Mouse (Mus musculus) liver, embryonic 11.5 days (tissue): ENCODE data around the gene Fkrp. TPM values are rescaled to one million over a fixed set of nuclear protein-coding genes. Genes with fewer than 3 reads are reported as not detected.

Experiments used
- ATAC-seq: fragments of 200-750 bp; cut with Nextera tagmentation; replicated peaks from 2 replicates; pipeline ENCODE4 v1.8.0; 2017; ENCODE audit warnings: moderate number of reproducible peaks, mild to moderate bottlenecking, moderate TSS enrichment, moderate library complexity; ENCODE audit not compliant: low FRiP score
- DNase-seq: peaks from one replicate; pipeline ENCODE4 v3.0.0-alpha.2; 2017; ENCODE audit warnings: low spot score
- H3K27ac ChIP-seq: fragments of 300-500 bp; sonication (generic); 2 replicates; pipeline ENCODE4 v1.5.1; 2014; ENCODE audit warnings: mild to moderate bottlenecking, low read depth, low read length, control low read depth
- H3K27me3 ChIP-seq: fragments of 300-500 bp; sonication (generic); replicated peaks from 2 replicates; pipeline ENCODE4 v1.6.1; 2014; ENCODE audit warnings: low read length, mixed read lengths; ENCODE audit not compliant: control insufficient read depth, insufficient read depth
- H3K36me3 ChIP-seq: fragments of 300-500 bp; sonication (generic); 2 replicates; pipeline ENCODE4 v1.6.1; 2014; ENCODE audit warnings: mild to moderate bottlenecking, low read length, moderate library complexity, mixed read lengths; ENCODE audit not compliant: control insufficient read depth, insufficient read depth
- H3K4me1 ChIP-seq: fragments of 300-500 bp; sonication (generic); replicated peaks from 2 replicates; pipeline ENCODE4 v1.6.1; 2014; ENCODE audit warnings: low read length, mixed read lengths; ENCODE audit not compliant: control insufficient read depth, insufficient read depth
- H3K4me2 ChIP-seq: fragments of 300-500 bp; sonication (generic); 2 replicates; pipeline ENCODE4 v1.6.1; 2014; ENCODE audit warnings: mild to moderate bottlenecking, control low read depth, moderate library complexity
- H3K4me3 ChIP-seq: fragments of 300-500 bp; sonication (generic); 2 replicates; pipeline ENCODE4 v1.5.1; 2014; ENCODE audit warnings: low read depth, low read length, control low read depth
- H3K9ac ChIP-seq: fragments of 300-500 bp; sonication (generic); 2 replicates; pipeline ENCODE4 v1.6.1; 2014; ENCODE audit warnings: low read depth, low read length, control low read depth
- H3K9me3 ChIP-seq: fragments of 300-500 bp; sonication (generic); 2 replicates; pipeline ENCODE4 v1.6.1; 2016; ENCODE audit warnings: low read length, inconsistent platforms, mixed read lengths; ENCODE audit not compliant: control insufficient read depth
- WGBS: fragments of 180-500 bp; shearing (Covaris S2); extraction: QIAGEN DNeasy Blood & Tissue Kit; methylation state at CpG from one replicate; pipeline ENCODE4 v1.1.7; 2014; 5-methylcytosine and 5-hydroxymethylcytosine counted together
- polyA plus RNA-seq: library from polyadenylated mRNA; unstranded; fragments of >200 nt; fragmentation: Nextera tagmentation; extraction: Ambion mirVana; gene quantifications from 2 replicates; pipeline ENCODE4 v1.2.1, GENCODE M21; 2014

Gene Fkrp
- 20.3 and 22.9 TPM in 2 replicates for polyA plus RNA-seq

DNA sequence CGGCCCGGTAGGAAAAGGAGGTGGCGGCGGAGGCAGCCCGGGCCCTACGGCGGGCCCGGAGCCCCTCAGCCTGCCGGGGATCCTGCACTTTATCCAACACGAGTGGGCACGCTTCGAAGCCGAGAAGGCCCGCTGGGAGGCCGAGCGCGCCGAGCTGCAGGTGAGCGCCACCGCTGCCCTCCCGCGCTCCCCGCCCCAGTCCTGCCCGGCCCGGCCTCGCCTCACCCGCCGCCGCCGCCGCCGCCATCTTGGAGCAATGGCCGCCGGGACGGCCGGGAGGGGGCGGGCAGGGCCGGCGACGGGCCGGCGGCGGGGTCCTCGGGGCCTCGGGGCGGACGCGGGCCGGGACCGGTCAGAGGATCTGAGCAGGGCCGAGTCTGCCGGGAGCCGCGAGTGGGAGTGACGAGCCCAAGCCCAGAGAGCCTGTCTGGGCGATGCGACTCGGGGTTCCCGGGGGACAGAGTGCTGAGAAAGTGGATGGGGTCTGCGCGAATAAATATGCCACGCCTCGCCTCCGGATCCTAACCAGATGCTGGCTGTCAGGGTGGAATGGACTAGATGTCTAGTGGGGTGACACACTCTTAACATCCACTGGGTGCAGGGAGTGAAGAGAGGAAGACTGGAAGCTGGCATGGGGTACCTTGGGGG lies at the start of gene Fkrp:
Gene Fkrp (minus strand): TSS at position 258 of the 648 bp plus-strand sequence.
- Histone ChIP-seq H3K9ac (peak within 1 kb of the TSS; percentile 98), H3K4me3 (peak within 1 kb of the TSS; percentile 97), H3K4me1 (peaks cover 50% of the 10 kb centered on the region), H3K9me3 (no peaks in the 10 kb centered on the region), H3K36me3 (peaks cover 5% of the 10 kb centered on the region; the same call in 1 of the 2 replicates), H3K27ac (peak within 1 kb of the TSS; percentile 96), H3K4me2 (peak within 1 kb of the TSS; percentile 98), H3K27me3 (peaks cover 8% of the 10 kb centered on the region)
- ATAC-seq (peak; percentile 66), DNase-seq (peak; percentile 66)
- WGBS, result under 1% methylated on average over 62 of the region's 64 CpGs

- no peak overlapping the region for H3K4me2 ChIP-seq
- H3K4me3 ChIP-seq, result no peak overlapping the region
- no peaks in the 10 kb centered on the region for H3K27me3 ChIP-seq
- no peak for DNase-seq
- WGBS, result 37% methylated on average over 5 of the region's 5 CpGs
- ATAC-seq, result 0 out of 2 replicates have a peak, but pooled peaks have one; percentile 23
- H3K4me1 ChIP-seq, result no peaks in the 10 kb centered on the region
- no peak overlapping the region for H3K9ac ChIP-seq
- H3K36me3 ChIP-seq, result peaks cover 17% of the 10 kb centered on the region; the same call in 1 of the 2 replicates
- no peak overlapping the region for H3K27ac ChIP-seq
- H3K9me3 ChIP-seq, result no peaks in the 10 kb centered on the region
These were observed 43.5 kb upstream of the Fkrp start for GRCm38 (mm10) chr7:16859902-16860651.

- Histone ChIP-seq H3K4me3 (no peak overlapping the region), H3K27ac (no peak overlapping the region), H3K4me1 (no peaks in the 10 kb centered on the region), H3K36me3 (peaks cover 24% of the 10 kb centered on the region), H3K9ac (no peak overlapping the region), H3K4me2 (no peak overlapping the region), H3K27me3 (no peaks in the 10 kb centered on the region), H3K9me3 (no peaks in the 10 kb centered on the region)
- no peak for DNase-seq
- WGBS, result 37% methylated on average over 17 of the region's 17 CpGs
- ATAC-seq, result 0 out of 2 replicates have a peak, but pooled peaks have one; percentile 19
These were observed 41.8 kb upstream of the Fkrp start for GRCm38 (mm10) chr7:16858336-16858735.

DNA sequence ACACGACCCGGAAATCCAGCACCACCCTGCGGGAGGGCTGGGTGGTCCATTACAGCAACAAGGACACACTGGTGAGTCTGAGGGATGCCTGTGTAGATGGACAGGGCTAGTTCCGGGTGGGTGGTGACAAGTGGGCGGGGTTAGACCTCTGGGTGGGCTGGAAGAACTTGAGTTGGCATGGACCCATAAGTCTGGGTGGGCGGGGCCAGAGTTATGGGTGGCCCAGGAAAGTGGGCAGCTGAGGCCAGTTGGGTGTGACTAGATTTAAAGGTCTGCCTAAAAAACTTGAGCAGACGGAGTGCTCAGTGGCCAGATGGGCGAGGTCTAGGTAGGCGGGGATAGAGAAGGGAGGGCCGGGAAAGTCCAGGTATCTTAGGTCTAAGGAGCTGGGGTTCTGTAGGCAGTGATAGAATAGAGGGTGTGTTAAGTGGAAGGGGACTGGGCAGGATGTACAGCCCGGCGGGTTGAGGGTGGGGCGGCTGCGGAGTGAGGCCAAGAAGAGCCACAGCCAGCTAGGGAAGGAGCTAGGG lies 36.8 kb upstream of the Fkrp start:
- no peak overlapping the region for H3K4me3 ChIP-seq
- H3K27me3 ChIP-seq, result no peaks in the 10 kb centered on the region
- no peaks in the 10 kb centered on the region for H3K9me3 ChIP-seq
- DNase-seq (no peak), ATAC-seq (no peak; the same call in 1 of the 2 replicates)
- no peak overlapping the region for H3K27ac ChIP-seq
- H3K9ac ChIP-seq, result no peak overlapping the region
- 84% methylated on average over 14 of the region's 14 CpGs for WGBS
- H3K36me3 ChIP-seq, result peaks cover 38% of the 10 kb centered on the region
- H3K4me2 ChIP-seq, result no peak overlapping the region
- no peaks in the 10 kb centered on the region for H3K4me1 ChIP-seq

- H3K9ac ChIP-seq, result no peak overlapping the region
- H3K27ac ChIP-seq, result no peak overlapping the region
- no peaks in the 10 kb centered on the region for H3K27me3 ChIP-seq
- peaks cover 32% of the 10 kb centered on the region for H3K36me3 ChIP-seq
- no peaks in the 10 kb centered on the region for H3K9me3 ChIP-seq
- WGBS, result 83% methylated on average over 4 of the region's 4 CpGs
- no peaks in the 10 kb centered on the region for H3K4me1 ChIP-seq
- DNase-seq, result no peak
- no peak overlapping the region for H3K4me3 ChIP-seq
- no peak for ATAC-seq
- no peak overlapping the region for H3K4me2 ChIP-seq
These were observed 35.1 kb upstream of the Fkrp start for GRCm38 (mm10) chr7:16851636-16852035.

GRCm38 (mm10) chr7:16848579-16848978 lies 32.0 kb upstream of the Fkrp start:
- ATAC-seq (no peak), DNase-seq (no peak)
- Histone ChIP-seq H3K9ac (no peak overlapping the region), H3K4me3 (no peak overlapping the region), H3K36me3 (peaks cover 13% of the 10 kb centered on the region), H3K4me1 (peaks cover 21% of the 10 kb centered on the region), H3K4me2 (no peak overlapping the region), H3K27me3 (no peaks in the 10 kb centered on the region), H3K9me3 (no peaks in the 10 kb centered on the region), H3K27ac (no peak overlapping the region)
- WGBS, result 42% methylated on average over 17 of the region's 17 CpGs

DNA sequence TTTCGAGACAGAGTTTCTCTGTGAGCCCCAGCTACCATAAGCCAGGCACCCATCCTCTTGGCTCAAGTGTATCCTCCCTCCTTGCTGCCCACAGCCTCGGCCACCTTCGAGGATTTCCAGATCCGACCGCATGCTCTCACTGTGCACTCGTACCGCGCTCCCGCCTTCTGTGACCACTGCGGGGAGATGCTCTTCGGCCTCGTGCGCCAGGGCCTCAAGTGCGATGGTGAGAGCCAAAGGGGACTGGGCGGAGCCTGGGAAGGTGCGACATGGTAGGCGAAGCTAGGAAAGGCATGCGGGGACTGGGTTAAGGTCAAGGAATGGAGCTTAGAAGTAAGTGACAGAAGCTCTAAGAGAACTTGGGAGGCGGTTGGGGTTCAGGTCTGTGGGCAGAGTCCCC lies 31.0 kb upstream of the Fkrp start:
- no peak for DNase-seq
- no peak for ATAC-seq
- Histone ChIP-seq H3K4me2 (no peak overlapping the region), H3K36me3 (peaks cover 13% of the 10 kb centered on the region), H3K27ac (no peak overlapping the region), H3K4me1 (peaks cover 21% of the 10 kb centered on the region), H3K9ac (no peak overlapping the region), H3K4me3 (no peak overlapping the region), H3K27me3 (no peaks in the 10 kb centered on the region), H3K9me3 (no peaks in the 10 kb centered on the region)
- WGBS, result 84% methylated on average over 19 of the region's 19 CpGs

DNA sequence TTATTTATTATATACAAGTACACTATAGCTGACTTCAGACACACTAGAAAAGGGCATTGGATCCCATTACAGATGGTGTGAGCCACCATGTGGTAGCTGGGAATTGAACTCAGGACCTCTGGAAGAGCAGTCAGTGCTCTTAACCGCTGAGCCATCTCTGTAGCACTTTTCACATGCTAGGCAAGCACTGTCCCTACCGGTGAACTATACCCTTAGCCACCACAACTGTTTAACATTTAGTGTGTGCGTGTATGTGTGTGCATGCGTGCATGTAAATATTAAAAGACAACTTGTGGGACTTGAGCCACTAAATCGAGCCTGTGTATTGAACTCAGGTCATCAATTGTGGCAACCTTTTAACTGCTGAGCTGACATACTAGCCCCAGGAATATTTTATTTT lies 30.2 kb upstream of the Fkrp start:
- no peak overlapping the region for H3K4me2 ChIP-seq
- peaks cover 13% of the 10 kb centered on the region for H3K36me3 ChIP-seq
- H3K27ac ChIP-seq, result no peak overlapping the region
- no peak overlapping the region for H3K9ac ChIP-seq
- ATAC-seq (no peak), DNase-seq (no peak)
- 92% methylated on average over 5 of the region's 5 CpGs for WGBS
- no peaks in the 10 kb centered on the region for H3K9me3 ChIP-seq
- H3K4me3 ChIP-seq, result no peak overlapping the region
- H3K4me1 ChIP-seq, result peaks cover 26% of the 10 kb centered on the region
- no peaks in the 10 kb centered on the region for H3K27me3 ChIP-seq
